ENCODE assay signal across 18 mouse cellular contexts in the genomic region with DNA sequence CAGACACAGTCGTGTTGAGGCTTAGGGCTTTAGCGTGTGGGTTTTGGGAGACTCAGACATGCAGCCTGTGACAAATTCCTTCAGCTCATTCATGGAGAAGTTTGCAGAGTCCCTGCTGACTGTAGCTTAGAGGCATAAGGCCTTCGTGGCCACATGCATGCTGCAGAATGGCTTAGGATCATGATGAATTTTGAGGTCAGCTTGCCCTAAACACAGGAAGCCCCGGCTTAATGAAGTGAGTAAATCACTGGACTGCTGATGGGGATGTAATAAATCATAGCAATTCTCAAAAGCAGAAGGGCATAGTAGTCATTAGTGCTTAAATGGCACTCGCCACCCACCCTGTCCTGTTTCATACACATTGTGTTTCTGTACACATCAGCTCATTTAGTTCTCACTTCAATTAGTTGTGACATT. TPM values are rescaled to one million over a fixed set of nuclear protein-coding genes. Genes with fewer than 3 reads are reported as not detected.
A peak's percentile ranks its signal among the peaks of the same experiment; 100 is the strongest.
DNase-seq lines count a peak whose midpoint lies in the region; ATAC-seq and TF ChIP-seq lines count a peak whose summit lies in the region.
"Had no signal": no experiment of that assay in that cellular context is flagged by ENCODE, and none has a peak within 500 bp of the region (broad histone marks: within the 10 kb centered on the region; RNA-seq: fewer than 3 reads in every experiment).

No protein-coding gene starts in this region.

- H3K4me3 ChIP-seq in kidney, embryonic 14.5 days (ENCODE audit: low read length), result no peak overlapping the region
- H3K4me3 ChIP-seq: heart, embryonic 12.5 days; liver, embryonic 13.5 days; midbrain, embryonic 13.5 days had no signal

- H3K27ac ChIP-seq in kidney, embryonic 14.5 days (ENCODE audit: low read depth, low read length), result no peak overlapping the region
- H3K27ac ChIP-seq: liver, embryonic 13.5 days; midbrain, embryonic 13.5 days had no signal

- no peaks in the 10 kb centered on the region for H3K4me1 ChIP-seq in kidney, embryonic 14.5 days (ENCODE audit: control insufficient read depth, insufficient read depth, low read length)
- H3K4me1 ChIP-seq: midbrain, embryonic 13.5 days had no signal

- 26% methylated on average over 5 of the region's 5 CpGs for WGBS in kidney, embryonic 14.5 days

- TF ChIP-seq CTCF in brain, embryonic 14.5 days (IDR thresholded peaks at IDR 0.05; ENCODE audit: borderline replicate concordance, extremely low read depth, insufficient read depth, insufficient read length), result no peak

- ATAC-seq in kidney, embryonic 14.5 days (ENCODE audit: low FRiP score, low TSS enrichment), result 0 out of 2 replicates have a peak, but pooled peaks have one; percentile 32
- ATAC-seq in hematopoietic stem cell, adult 5-6 weeks (replicated peaks in 1 of 2; ENCODE audit: insufficient read depth in 1 of 2, low FRiP score in 2 of 2, low TSS enrichment in 1 of 2, low read depth in 1 of 2, poor library complexity in 2 of 2, severe bottlenecking in 2 of 2), result peak; percentile 42 to 88
- no peak for ATAC-seq in inflammation-experienced regulatory T-cells, adult 6 months
- ATAC-seq: midbrain, embryonic 13.5 days had no signal

- no peaks in the 10 kb centered on the region for H3K36me3 ChIP-seq in kidney, embryonic 14.5 days (ENCODE audit: control insufficient read depth, insufficient read depth, low read length)
- H3K36me3 ChIP-seq: G1E; heart, embryonic 12.5 days; liver, embryonic 13.5 days; midbrain, embryonic 13.5 days had no signal

- TF ChIP-seq POLR2A in brain, embryonic 14.5 days (IDR thresholded peaks at IDR 0.05; ENCODE audit: borderline replicate concordance, extremely low read depth, insufficient read depth, insufficient read length, poor library complexity, severe bottlenecking), result no peak

- H3K9me3 ChIP-seq in kidney, embryonic 14.5 days (ENCODE audit: control insufficient read depth, low read length), result no peaks in the 10 kb centered on the region
- H3K9me3 ChIP-seq: G1E; heart, embryonic 12.5 days; liver, embryonic 13.5 days; midbrain, embryonic 13.5 days had no signal

- no peak overlapping the region for H3K4me2 ChIP-seq in kidney, embryonic 14.5 days (replicated peaks; ENCODE audit: low read depth, low read length)
- H3K4me2 ChIP-seq: heart, embryonic 12.5 days; liver, embryonic 13.5 days; midbrain, embryonic 13.5 days had no signal

- no peak overlapping the region for H3K9ac ChIP-seq in kidney, embryonic 14.5 days (ENCODE audit: low read depth, low read length)
- H3K9ac ChIP-seq: heart, embryonic 12.5 days; liver, embryonic 13.5 days; midbrain, embryonic 13.5 days had no signal

- no peaks in the 10 kb centered on the region for H3K27me3 ChIP-seq in kidney, embryonic 14.5 days (ENCODE audit: control insufficient read depth, insufficient read depth, low read length)
- H3K27me3 ChIP-seq: heart, embryonic 12.5 days; liver, embryonic 13.5 days; midbrain, embryonic 13.5 days had no signal

- no peak for DNase-seq in kidney, adult 8-10 months
- peak; percentile 1 for DNase-seq in brain, embryonic 14.5 days (ENCODE audit: low read depth)
- DNase-seq in kidney, postnatal 14 days, result peak; percentile 41
- DNase-seq in cerebellum, adult 11 months, result no peak
- no peak for DNase-seq in ovary, postnatal 14 days (ENCODE audit: low spot score)
- DNase-seq: adrenal gland, postnatal 25 days; cerebellum, postnatal 25 days; gastrocnemius, postnatal 36 days; heart, postnatal 4 days; liver, embryonic 13.5 days; lung, postnatal 36 days; thymus, adult 2 months had no signal

RNA-seq across cellular contexts. Expression of a gene that starts 32.8 kb away (rescaled TPM):
- 2.7 and 7.4 TPM in 2 replicates for polyA plus RNA-seq in kidney, embryonic 14.5 days (2014; fragmentation: Nextera tagmentation; extraction: Ambion mirVana)
- 2.2 and 2.8 TPM in 2 replicates for polyA plus RNA-seq in brain, embryonic 14.5 days (2012; rRNA removed)
- total RNA-seq in hematopoietic stem cell, adult 5-6 weeks (2017), result 2.2 and 3.0 TPM in 2 replicates
- polyA plus RNA-seq in inflammation-experienced regulatory T-cells, adult 6 months (2017; shearing (Covaris generic)), result under 1 TPM in 1 of 3 experiments, not detected in 2; 0.18 TPM
- polyA plus RNA-seq: G1E had no signal

Comparison
In these comparisons a context has a peak if more than half of its experiments do, and no peak if none do; other contexts are left out.
1. DNase-seq: peak in brain, embryonic 14.5 days (single experiment) and kidney, postnatal 14 days (single experiment); none in kidney, adult 8-10 months (0 of 2), cerebellum, adult 11 months (single experiment) and ovary, postnatal 14 days (single experiment).